ENCODE assay signal across 23 mouse cellular contexts in genomic region chr10:108452421-108452820, GRCm38 (mm10).
DNase-seq lines count a peak whose midpoint lies in the region; TF ChIP-seq lines count a peak whose summit lies in the region.
"Had no signal": no experiment of that assay in that cellular context is flagged by ENCODE, and none has a peak within 500 bp of the region (broad histone marks: within the 10 kb centered on the region; RNA-seq: fewer than 3 reads in every experiment).

No protein-coding gene starts in this region.

- H3K27ac ChIP-seq in testis, adult 2 months (ENCODE audit: control insufficient read depth, insufficient read depth, low read depth, low read length): no peak overlapping the region
- H3K27ac ChIP-seq: embryonic facial prominence, embryonic 12.5 days; forebrain, embryonic 12.5 days; forebrain, embryonic 15.5 days; hindbrain, embryonic 10.5 days; hindbrain, embryonic 13.5 days had no signal

- TF ChIP-seq POLR2A in testis, adult 2 months (IDR thresholded peaks at IDR 0.05; ENCODE audit: control insufficient read depth, low read depth, low read length): no peak

- TF ChIP-seq CTCF in testis, adult 2 months (IDR thresholded peaks at IDR 0.05; ENCODE audit: control insufficient read depth, insufficient read depth, insufficient replicate concordance, low read depth, low read length): no peak

- DNase-seq in kidney, adult 11 months: peak; percentile 51
- DNase-seq in kidney, postnatal 10 days: no peak
- DNase-seq in kidney, postnatal 25 days: peak; percentile 43 to 63
- no peak for DNase-seq in kidney, postnatal 4 days
- DNase-seq in testis, postnatal 10 days (ENCODE audit: low spot score): no peak
- no peak for DNase-seq in right cerebral cortex, adult 2 months (ENCODE audit: low spot score in 2 of 2)
- DNase-seq: adrenal gland, adult 8-10 months; adrenal gland, postnatal 25 days; cerebellum, adult 11-12 months; cerebellum, adult 8-10 months; cerebellum, postnatal 10 days; cerebellum, postnatal 36 days; embryo, embryonic 11 days; gastrocnemius, postnatal 10 days; gastrocnemius, postnatal 36 days; heart, postnatal 36 days had no signal

- no peaks in the 10 kb centered on the region for H3K27me3 ChIP-seq in testis, adult 2 months (ENCODE audit: control insufficient read depth, insufficient read depth, low read length)
- H3K27me3 ChIP-seq: forebrain, embryonic 15.5 days; hindbrain, embryonic 13.5 days had no signal

- no peaks in the 10 kb centered on the region for H3K36me3 ChIP-seq in testis, adult 2 months (ENCODE audit: control insufficient read depth, insufficient read depth, low read length)
- H3K36me3 ChIP-seq: embryonic facial prominence, embryonic 12.5 days; forebrain, embryonic 12.5 days; forebrain, embryonic 15.5 days; hindbrain, embryonic 10.5 days; hindbrain, embryonic 13.5 days had no signal

- H3K4me1 ChIP-seq in testis, adult 2 months (ENCODE audit: control insufficient read depth, insufficient read depth, low read length): peaks cover 11% of the 10 kb centered on the region
- H3K4me1 ChIP-seq: embryonic facial prominence, embryonic 12.5 days; forebrain, embryonic 12.5 days; forebrain, embryonic 15.5 days; hindbrain, embryonic 13.5 days had no signal

- peak overlapping the region; percentile 22; the same call in 1 of the 2 replicates for H3K4me3 ChIP-seq in testis, adult 2 months (ENCODE audit: control insufficient read depth, low read depth, low read length)
- H3K4me3 ChIP-seq: embryonic facial prominence, embryonic 12.5 days; erythroblast, embryonic 14.5 days; forebrain, embryonic 12.5 days; forebrain, embryonic 15.5 days; hindbrain, embryonic 10.5 days; hindbrain, embryonic 13.5 days had no signal

Comparison
In these comparisons a context has a peak if more than half of its experiments do, and no peak if none do; other contexts are left out.
1. DNase-seq: peak in kidney, adult 11 months (single experiment) and kidney, postnatal 25 days (2 of 2); none in kidney, postnatal 10 days (single experiment), kidney, postnatal 4 days (0 of 2), testis, postnatal 10 days (single experiment) and right cerebral cortex, adult 2 months (0 of 2).